In genomic region chr7:29417332-29418069, GRCm38 (mm10) we compare ENCODE assay signal across 9 mouse cellular contexts.
A peak's percentile ranks its signal among the peaks of the same experiment; 100 is the strongest.
DNase-seq lines count a peak whose midpoint lies in the region; ATAC-seq and TF ChIP-seq lines count a peak whose summit lies in the region.
"Had no signal": no experiment of that assay in that cellular context is flagged by ENCODE, and none has a peak within 500 bp of the region (broad histone marks: within the 10 kb centered on the region; RNA-seq: fewer than 3 reads in every experiment).

No protein-coding gene starts in this region.

- no peaks in the 10 kb centered on the region for H3K9me3 ChIP-seq in lung, embryonic 16.5 days (ENCODE audit: control insufficient read depth, low read length)
- H3K9me3 ChIP-seq in intestine, embryonic 16.5 days (ENCODE audit: control insufficient read depth, low read length) = no peaks in the 10 kb centered on the region
- no peaks in the 10 kb centered on the region for H3K9me3 ChIP-seq in stomach, postnatal 0 days (ENCODE audit: control insufficient read depth, low read length)
- H3K9me3 ChIP-seq: limb, embryonic 15.5 days had no signal

- DNase-seq in lung, postnatal 4 days = no peak
- DNase-seq in brain, embryonic 14.5 days (ENCODE audit: low read depth) = peak; percentile 57
- DNase-seq in stomach, postnatal 0 days (ENCODE audit: low spot score) = no peak
- no peak for DNase-seq in cerebellum, postnatal 36 days
- DNase-seq: cerebellum, adult 11-12 months had no signal

- no peaks in the 10 kb centered on the region for H3K36me3 ChIP-seq in lung, embryonic 16.5 days (ENCODE audit: control insufficient read depth, insufficient read depth, low read length)
- H3K36me3 ChIP-seq in intestine, embryonic 16.5 days (ENCODE audit: control insufficient read depth, insufficient read depth, low read length) = no peaks in the 10 kb centered on the region
- H3K36me3 ChIP-seq in stomach, postnatal 0 days (ENCODE audit: control insufficient read depth, insufficient read depth, low read length) = no peaks in the 10 kb centered on the region
- H3K36me3 ChIP-seq: limb, embryonic 15.5 days had no signal

- no peak overlapping the region for H3K4me2 ChIP-seq in lung, embryonic 16.5 days (ENCODE audit: low read depth, low read length)
- H3K4me2 ChIP-seq in intestine, embryonic 16.5 days (ENCODE audit: low read depth, low read length) = no peak overlapping the region
- no peak overlapping the region for H3K4me2 ChIP-seq in stomach, postnatal 0 days (replicated peaks; ENCODE audit: low read depth)
- H3K4me2 ChIP-seq: limb, embryonic 15.5 days had no signal

- H3K9ac ChIP-seq in lung, embryonic 16.5 days (ENCODE audit: low read length) = no peak overlapping the region
- H3K9ac ChIP-seq in intestine, embryonic 16.5 days (ENCODE audit: low read depth, low read length) = no peak overlapping the region
- H3K9ac ChIP-seq in stomach, postnatal 0 days (ENCODE audit: low read length) = no peak overlapping the region
- H3K9ac ChIP-seq: limb, embryonic 15.5 days had no signal

- no peak for TF ChIP-seq CTCF in brain, embryonic 14.5 days (IDR thresholded peaks at IDR 0.05; ENCODE audit: borderline replicate concordance, extremely low read depth, insufficient read depth, insufficient read length)
- TF ChIP-seq CTCF in stomach, postnatal 0 days (IDR thresholded peaks at IDR 0.05; ENCODE audit: low read depth) = no peak

- WGBS in lung, embryonic 16.5 days = 31% methylated on average over 8 of the region's 8 CpGs
- 46% methylated on average over 8 of the region's 8 CpGs for WGBS in intestine, embryonic 16.5 days
- WGBS in stomach, postnatal 0 days = 46% methylated on average over 8 of the region's 8 CpGs

- peak; percentile 56 for ATAC-seq in lung, embryonic 16.5 days (ENCODE audit: low read depth)
- peak; percentile 31; the same call in 1 of the 2 replicates for ATAC-seq in intestine, embryonic 16.5 days
- ATAC-seq in stomach, postnatal 0 days (ENCODE audit: low FRiP score, low TSS enrichment) = 0 out of 2 replicates have a peak, but pooled peaks have one; percentile 1
- ATAC-seq in cerebellum, adult (ENCODE audit: insufficient number of reproducible peaks, low FRiP score, low TSS enrichment) = no peak

- H3K27me3 ChIP-seq in lung, embryonic 16.5 days (ENCODE audit: control insufficient read depth, insufficient read depth, low read depth, low read length) = no peaks in the 10 kb centered on the region
- H3K27me3 ChIP-seq in intestine, embryonic 16.5 days (replicated peaks; ENCODE audit: control insufficient read depth, insufficient read depth, low read length) = no peaks in the 10 kb centered on the region
- H3K27me3 ChIP-seq in stomach, postnatal 0 days (ENCODE audit: control insufficient read depth, insufficient read depth, low read length) = no peaks in the 10 kb centered on the region
- H3K27me3 ChIP-seq: limb, embryonic 15.5 days had no signal

- H3K4me1 ChIP-seq in lung, embryonic 16.5 days (replicated peaks; ENCODE audit: control insufficient read depth, insufficient read depth, low read length) = peaks cover 62% of the 10 kb centered on the region
- H3K4me1 ChIP-seq in intestine, embryonic 16.5 days (ENCODE audit: control insufficient read depth, insufficient read depth, low read length) = peaks cover 37% of the 10 kb centered on the region
- peaks cover 2% of the 10 kb centered on the region; the same call in 1 of the 2 replicates for H3K4me1 ChIP-seq in stomach, postnatal 0 days (replicated peaks; ENCODE audit: control insufficient read depth, insufficient read depth)

- no peak for TF ChIP-seq POLR2A in brain, embryonic 14.5 days (IDR thresholded peaks at IDR 0.05; ENCODE audit: borderline replicate concordance, extremely low read depth, insufficient read depth, insufficient read length, poor library complexity, severe bottlenecking)

- TF ChIP-seq EP300 in stomach, postnatal 0 days (optimal IDR thresholded peaks at IDR 0.05) = no peak

- peak overlapping the region; percentile 84 for H3K27ac ChIP-seq in lung, embryonic 16.5 days (ENCODE audit: low read length)
- H3K27ac ChIP-seq in intestine, embryonic 16.5 days (ENCODE audit: low read length) = peak overlapping the region; percentile 24; the same call in 1 of the 2 replicates
- no peak overlapping the region; the same call in 1 of the 2 replicates for H3K27ac ChIP-seq in stomach, postnatal 0 days (replicated peaks)

- H3K4me3 ChIP-seq in lung, embryonic 16.5 days (ENCODE audit: low read length) = no peak overlapping the region
- H3K4me3 ChIP-seq in intestine, embryonic 16.5 days (ENCODE audit: low read length) = no peak overlapping the region
- no peak overlapping the region for H3K4me3 ChIP-seq in stomach, postnatal 0 days (ENCODE audit: low read depth, low read length)
- H3K4me3 ChIP-seq: limb, embryonic 15.5 days had no signal
